Mouse (Mus musculus): ENCODE data around the gene Akap2.

GRCm38 (mm10) chr4:57797548-57798285 lies 80.3 kb downstream of the Akap2 start:
- TF ChIP-seq CTCF (IDR thresholded peaks at IDR 0.05; ENCODE audit: borderline replicate concordance, extremely low read depth, insufficient read depth, insufficient read length) (no peak), POLR2A (IDR thresholded peaks at IDR 0.05; ENCODE audit: borderline replicate concordance, extremely low read depth, insufficient read depth, insufficient read length, poor library complexity, severe bottlenecking) (no peak)

All from brain, embryonic 14.5 days (tissue).